Mouse (Mus musculus) limb, embryonic 14.5 days (tissue): ENCODE measurements around the gene Hoxc13. TPM values are rescaled to one million over a fixed set of nuclear protein-coding genes. Genes with fewer than 3 reads are reported as not detected.

Experiments used
- ATAC-seq: fragments of 200-750 bp; cut with Nextera tagmentation; 2 replicates; pipeline ENCODE4 v1.8.0; 2017; ENCODE audit warnings: low read depth, moderate number of reproducible peaks, moderate TSS enrichment; ENCODE audit not compliant: low FRiP score
- DNase-seq: peaks from one replicate; pipeline ENCODE4 v3.0.0-alpha.2; 2015; ENCODE audit warnings: low spot score
- H3K27ac ChIP-seq: fragments of 300-500 bp; sonication (generic); replicated peaks from 2 replicates; pipeline ENCODE4 v1.5.1; 2014; ENCODE audit warnings: low read depth, mild to moderate bottlenecking, low read length, moderate library complexity, mixed read lengths
- H3K27me3 ChIP-seq: fragments of 300-500 bp; sonication (generic); 2 replicates; pipeline ENCODE4 v1.6.1; 2014; ENCODE audit warnings: low read length, mixed read lengths; ENCODE audit not compliant: control insufficient read depth, insufficient read depth
- H3K36me3 ChIP-seq: fragments of 300-500 bp; sonication (generic); 2 replicates; pipeline ENCODE4 v1.6.1; 2014; ENCODE audit warnings: mild to moderate bottlenecking, low read length, moderate library complexity, mixed read lengths; ENCODE audit not compliant: control insufficient read depth, insufficient read depth
- H3K4me1 ChIP-seq: fragments of 300-500 bp; sonication (generic); 2 replicates; pipeline ENCODE4 v1.6.1; 2014; ENCODE audit warnings: antibody characterized with exemption, low read length, mixed read lengths; ENCODE audit not compliant: control insufficient read depth, insufficient read depth
- H3K4me2 ChIP-seq: fragments of 300-500 bp; sonication (generic); replicated peaks from 2 replicates; pipeline ENCODE4 v1.6.1; 2014; ENCODE audit warnings: low read depth, mild to moderate bottlenecking, low read length, moderate library complexity; ENCODE audit not compliant: severe bottlenecking
- H3K4me3 ChIP-seq: fragments of 300-500 bp; sonication (generic); replicated peaks from 2 replicates; pipeline ENCODE4 v1.5.1; 2014; ENCODE audit warnings: low read length
- H3K9ac ChIP-seq: fragments of 300-500 bp; sonication (generic); 2 replicates; pipeline ENCODE4 v1.6.1; 2014; ENCODE audit warnings: mild to moderate bottlenecking, low read depth, low read length, moderate library complexity; ENCODE audit not compliant: severe bottlenecking
- H3K9me3 ChIP-seq: fragments of 300-500 bp; sonication (generic); 2 replicates; pipeline ENCODE4 v1.6.1; 2016; ENCODE audit warnings: low read length; ENCODE audit not compliant: control insufficient read depth
- POLR2A ChIP-seq: fragments of 200-500 bp; IDR thresholded peaks from 2 replicates; pipeline ENCODE4 v1.8.0; 2012; ENCODE audit warnings: inconsistent platforms, mild to moderate bottlenecking, moderate library complexity, borderline replicate concordance; ENCODE audit not compliant: insufficient read depth, insufficient read length; ENCODE audit errors: extremely low read depth
- WGBS: fragments of 180-500 bp; shearing (Covaris S2); extraction: QIAGEN DNeasy Blood & Tissue Kit; methylation state at CpG from one replicate; pipeline ENCODE4 v1.1.7; 2014; 5-methylcytosine and 5-hydroxymethylcytosine counted together
- polyA plus RNA-seq, 2 experiments: library from polyadenylated mRNA; depleted of rRNA in 1 of 2; stranded (reverse) in 1 of 2; unstranded in 1 of 2; fragments of >200 nt; fragmentation: Nextera tagmentation in 1 of 2; extraction: Ambion mirVana in 1 of 2; gene quantifications; 2 replicates each; pipeline versions ENCODE4 v1.2.1 to v1.2.3; 2012 to 2014

Hoxc13 gene
- polyA plus RNA-seq, 2 experiments, result 2.9 to 6.1 TPM

GRCm38 (mm10) chr15:102954192-102955006, 33.5 kb downstream of the Hoxc13 start, which contains the start of gene Hoxc11:
TSS of gene Hoxc11 (plus strand) at chr15:102954427.
- WGBS, result under 1% methylated on average over 52 of the region's 57 CpGs

DNA sequence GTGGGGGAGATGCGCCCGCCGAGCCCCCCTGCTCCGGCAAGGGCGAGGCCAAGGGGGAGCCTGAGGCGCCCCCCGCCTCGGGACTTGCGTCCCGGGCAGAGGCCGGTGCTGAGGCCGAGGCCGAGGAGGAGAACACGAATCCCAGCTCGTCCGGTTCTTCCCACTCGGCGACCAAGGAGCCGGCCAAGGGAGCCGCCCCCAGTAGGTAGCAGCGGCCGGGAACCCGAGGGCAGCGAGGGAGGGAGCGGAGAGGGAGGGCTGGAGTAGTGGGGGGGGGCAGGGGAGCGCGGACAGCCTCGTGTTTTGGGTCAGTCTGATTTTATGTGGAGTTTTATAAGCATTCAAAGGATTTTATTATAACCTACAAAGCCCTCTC, 34.1 kb downstream of the Hoxc13 start:
- Histone ChIP-seq H3K27me3 (peaks cover 85% of the 10 kb centered on the region), H3K4me2 (peak overlapping the region; percentile 39), H3K4me3 (peak overlapping the region; percentile 44), H3K4me1 (peaks cover 6% of the 10 kb centered on the region; the same call in 1 of the 2 replicates), H3K27ac (peak overlapping the region; percentile 71), H3K9ac (peak overlapping the region; percentile 70), H3K36me3 (no peaks in the 10 kb centered on the region), H3K9me3 (no peaks in the 10 kb centered on the region)
- ATAC-seq (no peak), DNase-seq (no peak)
- 2% methylated on average over 22 of the region's 28 CpGs for WGBS
- TF ChIP-seq POLR2A, result no peak

More at GRCm38 (mm10) chr15:102954192-102955006, 33.5 kb downstream of the Hoxc13 start, which contains the start of gene Hoxc11:
- ATAC-seq (no peak), DNase-seq (no peak)
- peak within 1 kb of the TSS; percentile 39 for H3K4me2 ChIP-seq
- H3K27me3 ChIP-seq, result peaks cover 85% of the 10 kb centered on the region
- no peak for TF ChIP-seq POLR2A
- H3K9ac ChIP-seq, result peak within 1 kb of the TSS; percentile 70
- H3K4me1 ChIP-seq, result no peaks in the 10 kb centered on the region; the same call in 1 of the 2 replicates
- peak within 1 kb of the TSS; percentile 71 for H3K27ac ChIP-seq
- peak within 1 kb of the TSS; percentile 44 for H3K4me3 ChIP-seq
- H3K36me3 ChIP-seq, result no peaks in the 10 kb centered on the region
- no peaks in the 10 kb centered on the region for H3K9me3 ChIP-seq

- Histone ChIP-seq H3K9ac (peak overlapping the region; percentile 70), H3K27ac (0 out of 2 replicates have a peak overlapping the region, but pooled peaks have one; percentile 52), H3K4me2 (peak overlapping the region; percentile 39), H3K36me3 (no peaks in the 10 kb centered on the region), H3K9me3 (no peaks in the 10 kb centered on the region), H3K27me3 (peaks cover 85% of the 10 kb centered on the region), H3K4me3 (peak overlapping the region; percentile 44), H3K4me1 (peaks cover 10% of the 10 kb centered on the region; the same call in 1 of the 2 replicates)
- ATAC-seq (no peak), DNase-seq (no peak)
- no peak for TF ChIP-seq POLR2A
- under 1% methylated on average over 28 of the region's 40 CpGs for WGBS
Measured at GRCm38 (mm10) chr15:102955833-102956640, 35.1 kb downstream of the Hoxc13 start.

DNA sequence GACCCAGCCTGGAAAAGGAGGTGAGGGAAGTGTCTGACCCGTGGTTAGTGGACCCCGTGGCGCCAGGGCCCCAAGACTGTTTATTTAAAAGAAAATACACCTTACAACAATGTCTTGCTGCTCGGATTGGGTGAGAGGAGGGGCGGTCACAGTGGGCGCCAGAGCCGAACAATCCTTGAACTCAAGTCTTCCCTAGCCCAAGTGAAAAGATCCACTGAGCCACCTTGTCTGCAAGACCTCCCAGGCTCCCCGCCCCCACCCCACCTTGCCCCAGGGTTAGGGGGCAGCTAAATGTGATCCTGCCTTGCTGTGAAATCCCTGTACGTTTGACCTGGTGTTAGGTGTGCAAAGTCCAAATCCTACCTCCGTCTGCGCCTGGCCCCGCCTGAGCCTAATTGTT, 36.0 kb downstream of the Hoxc13 start:
- no peak for DNase-seq
- Histone ChIP-seq H3K36me3 (no peaks in the 10 kb centered on the region), H3K9me3 (no peaks in the 10 kb centered on the region), H3K4me1 (peaks cover 12% of the 10 kb centered on the region; the same call in 1 of the 2 replicates), H3K9ac (peak overlapping the region; percentile 70; the same call in 1 of the 2 replicates), H3K27me3 (peaks cover 91% of the 10 kb centered on the region), H3K4me2 (peak overlapping the region; percentile 39), H3K27ac (no peak overlapping the region), H3K4me3 (peak overlapping the region; percentile 44; the same call in 1 of the 2 replicates)
- ATAC-seq, result no peak
- no peak for TF ChIP-seq POLR2A
- WGBS, result 8% methylated on average over 12 of the region's 12 CpGs
